6 mouse cellular contexts compared by ENCODE assay signal in the genomic region with DNA sequence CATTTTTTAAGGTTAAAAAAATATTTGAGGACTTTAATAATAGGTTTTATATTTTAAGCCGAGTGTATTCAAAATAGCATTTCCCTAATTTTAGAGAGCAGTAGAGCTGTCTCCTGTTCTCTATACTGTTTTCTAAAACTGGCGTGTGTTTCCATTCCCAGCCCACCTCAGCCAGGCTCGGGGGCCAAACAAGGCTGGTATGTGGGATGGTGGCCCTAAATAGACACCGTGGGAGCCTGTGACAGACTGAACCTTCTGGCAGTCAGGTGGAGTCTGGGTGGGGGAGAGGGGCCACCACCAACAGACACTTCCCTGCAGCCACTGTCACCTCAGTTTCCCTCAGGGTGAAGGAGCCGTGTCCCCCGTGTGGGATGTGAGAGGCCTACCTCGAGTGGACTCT.
"Had no signal": no experiment of that assay in that cellular context is flagged by ENCODE, and none has a peak within 500 bp of the region (broad histone marks: within the 10 kb centered on the region; RNA-seq: fewer than 3 reads in every experiment).

No protein-coding gene starts in this region.

- DNase-seq: kidney, adult 18-20 months; kidney, postnatal 14 days; lung, adult 18-20 months; lung, postnatal 36 days; thymus, adult 18-20 months; thymus, postnatal 14 days had no signal
